Mouse (Mus musculus) midbrain, embryonic 12.5 days (tissue): ENCODE measurements around the gene Pank3. TPM values are rescaled to one million over a fixed set of nuclear protein-coding genes. Genes with fewer than 3 reads are reported as not detected.

Experiments used
- ATAC-seq: fragments of 200-750 bp; cut with Nextera tagmentation; 2 replicates; pipeline ENCODE4 v1.8.0; 2017; ENCODE audit warnings: low read depth, moderate TSS enrichment, moderate library complexity; ENCODE audit not compliant: low FRiP score
- H3K27ac ChIP-seq: fragments of 300-500 bp; sonication (generic); replicated peaks from 2 replicates; pipeline ENCODE4 v1.5.1; 2016; ENCODE audit warnings: mild to moderate bottlenecking
- H3K27me3 ChIP-seq: fragments of 300-500 bp; sonication (generic); 2 replicates; pipeline ENCODE4 v1.6.1; 2016; ENCODE audit warnings: mild to moderate bottlenecking
- H3K36me3 ChIP-seq: fragments of 300-500 bp; sonication (generic); 2 replicates; pipeline ENCODE4 v1.6.1; 2016
- H3K4me1 ChIP-seq: fragments of 300-500 bp; sonication (generic); 2 replicates; pipeline ENCODE4 v1.6.1; 2016
- H3K4me2 ChIP-seq: fragments of 300-500 bp; sonication (generic); replicated peaks from 2 replicates; pipeline ENCODE4 v1.6.1; 2016; ENCODE audit warnings: mild to moderate bottlenecking, moderate library complexity
- H3K4me3 ChIP-seq: fragments of 300-500 bp; sonication (generic); 2 replicates; pipeline ENCODE4 v1.5.1; 2016; ENCODE audit warnings: mild to moderate bottlenecking
- H3K9ac ChIP-seq: fragments of 300-500 bp; sonication (generic); replicated peaks from 2 replicates; pipeline ENCODE4 v1.6.1; 2016; ENCODE audit warnings: mild to moderate bottlenecking, moderate library complexity
- H3K9me3 ChIP-seq: fragments of 300-500 bp; sonication (generic); 2 replicates; pipeline ENCODE4 v1.6.1; 2016; ENCODE audit warnings: mild to moderate bottlenecking
- WGBS: fragments of 180-500 bp; shearing (Covaris S2); methylation state at CpG from one replicate; pipeline ENCODE4 v1.1.7; 2016; 5-methylcytosine and 5-hydroxymethylcytosine counted together
- polyA plus RNA-seq: library from polyadenylated mRNA; unstranded; fragments of >200 nt; fragmentation: Nextera tagmentation; extraction: Ambion mirVana; gene quantifications from 2 replicates; pipeline ENCODE4 v1.2.1, GENCODE M21; 2016

The Pank3 gene
- polyA plus RNA-seq, 1 experiment from 2014 or later: 30.0 TPM

- ATAC-seq: no peak
- 69% methylated on average over 6 of the region's 6 CpGs for WGBS
Measured at GRCm38 (mm10) chr11:35755546-35755945, 13.7 kb upstream of the Pank3 start.

GRCm38 (mm10) chr11:35756411-35757303 lies 12.6 kb upstream of the Pank3 start:
- H3K36me3 ChIP-seq: no peaks in the 10 kb centered on the region
- no peaks in the 10 kb centered on the region for H3K9me3 ChIP-seq
- no peak overlapping the region for H3K9ac ChIP-seq
- H3K27me3 ChIP-seq: no peaks in the 10 kb centered on the region
- 86% methylated on average over 11 of the region's 11 CpGs for WGBS
- H3K27ac ChIP-seq: no peak overlapping the region
- no peak overlapping the region for H3K4me2 ChIP-seq
- H3K4me1 ChIP-seq: no peaks in the 10 kb centered on the region
- no peak for ATAC-seq
- no peak overlapping the region for H3K4me3 ChIP-seq

More at GRCm38 (mm10) chr11:35755546-35755945, 13.7 kb upstream of the Pank3 start:
- Histone ChIP-seq H3K9ac (no peak overlapping the region), H3K36me3 (no peaks in the 10 kb centered on the region), H3K27me3 (no peaks in the 10 kb centered on the region), H3K4me3 (no peak overlapping the region), H3K9me3 (no peaks in the 10 kb centered on the region), H3K27ac (no peak overlapping the region), H3K4me1 (no peaks in the 10 kb centered on the region), H3K4me2 (no peak overlapping the region)

DNA sequence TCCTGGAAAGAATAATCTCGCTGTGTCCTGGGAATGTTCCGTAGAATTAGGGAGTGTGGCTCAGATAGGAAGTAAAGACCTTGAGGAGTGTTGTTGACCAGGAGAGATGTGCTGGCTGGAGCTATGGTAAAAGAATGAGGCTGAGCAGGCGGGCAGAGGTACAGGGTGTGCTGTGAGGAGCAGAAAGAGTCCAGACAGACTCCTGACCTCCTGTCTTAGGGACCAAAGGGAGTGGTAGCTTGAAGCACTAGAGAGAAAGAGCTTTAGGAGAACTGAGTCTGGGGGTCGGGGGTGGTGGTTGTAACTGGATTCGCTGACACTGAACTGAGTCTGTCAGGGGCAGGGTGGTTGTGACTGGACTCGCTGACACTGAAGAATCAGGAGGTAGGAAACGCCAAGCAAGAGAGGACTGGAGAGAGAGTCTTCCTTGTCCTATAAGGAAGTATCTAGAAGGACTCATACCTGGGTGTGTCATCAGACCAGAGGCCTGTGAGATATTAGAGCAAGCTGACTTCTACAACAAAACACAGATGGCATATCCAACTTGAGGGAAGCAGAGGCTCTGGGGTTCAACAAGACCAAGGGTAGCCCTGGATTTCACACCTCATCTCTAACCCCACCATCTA lies 9.2 kb upstream of the Pank3 start:
- Histone ChIP-seq H3K4me1 (no peaks in the 10 kb centered on the region), H3K9ac (no peak overlapping the region), H3K27me3 (no peaks in the 10 kb centered on the region), H3K4me3 (no peak overlapping the region), H3K36me3 (no peaks in the 10 kb centered on the region), H3K4me2 (no peak overlapping the region), H3K27ac (no peak overlapping the region), H3K9me3 (no peaks in the 10 kb centered on the region)
- 91% methylated on average over 7 of the region's 7 CpGs for WGBS
- no peak for ATAC-seq

GRCm38 (mm10) chr11:35760627-35761003 lies 8.7 kb upstream of the Pank3 start:
- WGBS: 93% methylated on average over 4 of the region's 4 CpGs
- Histone ChIP-seq H3K27me3 (no peaks in the 10 kb centered on the region), H3K36me3 (no peaks in the 10 kb centered on the region), H3K9ac (no peak overlapping the region), H3K4me1 (no peaks in the 10 kb centered on the region), H3K4me3 (no peak overlapping the region), H3K9me3 (no peaks in the 10 kb centered on the region), H3K4me2 (no peak overlapping the region), H3K27ac (no peak overlapping the region)
- no peak for ATAC-seq

DNA sequence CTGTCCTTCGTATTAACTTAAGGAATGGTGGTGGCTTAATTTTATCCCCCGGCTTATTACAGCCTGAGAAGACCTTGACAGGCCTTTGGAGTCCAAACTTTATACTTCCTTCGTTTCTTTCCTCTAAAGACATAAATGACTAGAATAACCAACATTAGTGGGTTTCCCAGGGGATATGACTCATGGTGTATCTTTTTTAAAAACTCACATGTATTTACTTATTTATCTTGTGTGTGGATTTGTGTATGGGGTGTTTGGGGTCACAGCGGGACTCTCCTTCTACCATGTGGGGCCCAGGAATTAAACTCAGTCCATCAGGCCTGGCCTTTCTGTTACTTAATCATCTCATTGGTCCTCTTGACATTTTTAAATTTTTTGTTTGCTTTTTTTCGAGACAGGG lies 2.4 kb upstream of the Pank3 start:
- H3K9me3 ChIP-seq: no peaks in the 10 kb centered on the region
- H3K4me1 ChIP-seq: peaks cover 14% of the 10 kb centered on the region
- no peak for ATAC-seq
- H3K9ac ChIP-seq: no peak overlapping the region
- no peak overlapping the region for H3K4me2 ChIP-seq
- H3K27me3 ChIP-seq: no peaks in the 10 kb centered on the region
- no peak overlapping the region for H3K4me3 ChIP-seq
- H3K36me3 ChIP-seq: no peaks in the 10 kb centered on the region
- 93% methylated on average over 5 of the region's 5 CpGs for WGBS
- no peak overlapping the region for H3K27ac ChIP-seq

- no peaks in the 10 kb centered on the region for H3K36me3 ChIP-seq
- peak overlapping the region; percentile 96 for H3K9ac ChIP-seq
- H3K4me1 ChIP-seq: peaks cover 16% of the 10 kb centered on the region
- H3K27ac ChIP-seq: peak overlapping the region; percentile 96
- H3K4me2 ChIP-seq: peak overlapping the region; percentile 88
- H3K4me3 ChIP-seq: peak overlapping the region; percentile 89
- H3K9me3 ChIP-seq: no peaks in the 10 kb centered on the region
- under 1% methylated on average over 34 of the region's 41 CpGs for WGBS
- H3K27me3 ChIP-seq: no peaks in the 10 kb centered on the region
- peak; percentile 87 for ATAC-seq
Measured at GRCm38 (mm10) chr11:35769746-35770437, 608 bp downstream of the Pank3 start.

DNA sequence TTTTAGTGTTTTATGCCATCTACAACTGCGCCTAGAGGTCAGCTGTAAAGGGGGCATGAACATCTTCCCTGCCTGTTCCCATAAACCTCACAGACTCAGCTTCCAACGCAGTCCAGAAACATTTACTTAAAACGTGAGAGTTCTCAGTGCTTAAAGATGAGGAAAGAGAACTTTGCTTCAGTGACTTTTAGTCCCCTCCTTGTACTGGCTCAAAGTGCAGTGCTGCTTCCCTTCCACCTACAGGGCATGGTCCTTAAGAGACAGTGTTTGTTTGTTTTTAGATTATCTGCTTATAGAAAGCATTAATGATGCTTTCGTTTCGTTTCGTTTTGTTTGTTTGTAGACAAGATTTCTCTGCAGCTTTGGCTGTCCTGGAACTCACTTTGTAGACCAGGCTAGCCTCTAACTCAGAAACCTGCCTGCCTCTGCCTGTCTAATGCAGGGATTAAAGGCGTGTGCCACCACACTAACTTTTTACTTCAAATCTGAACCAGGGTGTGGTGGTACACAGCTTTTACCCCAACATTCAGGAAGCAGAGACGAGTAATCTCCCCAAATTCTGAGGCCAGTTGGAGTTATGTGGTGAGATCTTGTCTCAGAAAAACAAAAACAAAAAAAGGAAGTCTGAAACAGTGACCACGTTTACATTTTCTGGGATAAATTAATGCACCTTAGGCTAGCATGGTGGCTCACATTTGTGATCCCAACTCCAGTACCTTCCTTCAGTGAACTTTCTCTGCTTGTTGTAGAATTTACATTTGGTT lies 1.6 kb downstream of the Pank3 start:
- Histone ChIP-seq H3K27ac (no peak overlapping the region), H3K4me2 (peak overlapping the region; percentile 88), H3K4me3 (peak overlapping the region; percentile 89), H3K27me3 (no peaks in the 10 kb centered on the region), H3K9ac (peak overlapping the region; percentile 96), H3K9me3 (no peaks in the 10 kb centered on the region), H3K36me3 (0 out of 2 replicates have a peak, but pooled peaks cover under 1% of the 10 kb centered on the region), H3K4me1 (peaks cover 16% of the 10 kb centered on the region)
- WGBS: 73% methylated on average over 9 of the region's 9 CpGs
- no peak for ATAC-seq

- Histone ChIP-seq H3K4me2 (no peak overlapping the region), H3K27ac (no peak overlapping the region), H3K9me3 (no peaks in the 10 kb centered on the region), H3K36me3 (peaks cover 38% of the 10 kb centered on the region), H3K9ac (no peak overlapping the region), H3K4me3 (no peak overlapping the region), H3K4me1 (peaks cover 14% of the 10 kb centered on the region), H3K27me3 (no peaks in the 10 kb centered on the region)
- ATAC-seq: no peak
- WGBS: 97% methylated on average over 3 of the region's 3 CpGs
Measured at GRCm38 (mm10) chr11:35775606-35776005, 6.3 kb downstream of the Pank3 start.

GRCm38 (mm10) chr11:35776452-35776851 lies 7.2 kb downstream of the Pank3 start:
- Histone ChIP-seq H3K4me2 (no peak overlapping the region), H3K9ac (no peak overlapping the region), H3K4me3 (no peak overlapping the region), H3K4me1 (peaks cover 6% of the 10 kb centered on the region; the same call in 1 of the 2 replicates), H3K27ac (no peak overlapping the region), H3K36me3 (peaks cover 40% of the 10 kb centered on the region), H3K9me3 (no peaks in the 10 kb centered on the region), H3K27me3 (no peaks in the 10 kb centered on the region)
- 98% methylated on average over 3 of the region's 3 CpGs for WGBS
- no peak for ATAC-seq

GRCm38 (mm10) chr11:35780336-35780735 lies 11.1 kb downstream of the Pank3 start:
- WGBS: 86% methylated on average over 3 of the region's 3 CpGs
- H3K4me2 ChIP-seq: no peak overlapping the region
- H3K9me3 ChIP-seq: no peaks in the 10 kb centered on the region
- H3K9ac ChIP-seq: no peak overlapping the region
- H3K27me3 ChIP-seq: no peaks in the 10 kb centered on the region
- no peak overlapping the region for H3K4me3 ChIP-seq
- H3K36me3 ChIP-seq: peaks cover 79% of the 10 kb centered on the region
- no peak for ATAC-seq
- no peaks in the 10 kb centered on the region for H3K4me1 ChIP-seq
- no peak overlapping the region for H3K27ac ChIP-seq

GRCm38 (mm10) chr11:35782444-35782843 lies 13.2 kb downstream of the Pank3 start:
- no peak overlapping the region for H3K27ac ChIP-seq
- no peaks in the 10 kb centered on the region for H3K4me1 ChIP-seq
- no peak overlapping the region for H3K4me2 ChIP-seq
- H3K9ac ChIP-seq: no peak overlapping the region
- ATAC-seq: no peak
- H3K9me3 ChIP-seq: no peaks in the 10 kb centered on the region
- peaks cover 71% of the 10 kb centered on the region for H3K36me3 ChIP-seq
- no peak overlapping the region for H3K4me3 ChIP-seq
- WGBS: 97% methylated on average over 3 of the region's 3 CpGs
- H3K27me3 ChIP-seq: no peaks in the 10 kb centered on the region
